Mouse (Mus musculus): ENCODE measurements at regions not wholly inside any gene's neighbourhood (a gene's known extent, or its start where the extent isn't known, plus 50 kb on each side); places are given as distances from the start of the nearest gene placed in this dataset.

DNA sequence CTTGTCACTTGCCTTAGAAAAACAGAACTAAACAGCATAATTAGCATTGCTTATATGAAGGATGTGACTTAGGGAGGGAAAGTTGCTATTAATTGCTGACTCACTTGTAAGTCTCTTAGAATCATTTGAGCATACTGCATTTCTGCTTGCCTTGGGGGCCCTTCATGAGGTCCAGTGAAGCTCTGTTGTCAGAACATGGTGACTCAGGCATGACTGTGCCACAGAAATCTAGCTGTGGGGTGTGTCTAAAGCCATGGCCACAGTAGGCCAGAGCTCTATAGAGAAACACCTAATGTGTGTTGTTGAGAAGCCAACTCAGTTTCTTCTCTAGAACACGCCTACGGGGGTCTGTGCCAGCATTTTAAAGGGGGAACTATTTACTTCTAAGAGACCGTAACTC lies 153.2 kb upstream of the Pard3b start:
- TF ChIP-seq CHD2 (IDR thresholded peaks at IDR 0.05; ENCODE audit: low read depth, low read length) (no peak), ZNF384 (IDR thresholded peaks at IDR 0.05; ENCODE audit: low read depth, low read length) (no peak), MAFK (IDR thresholded peaks at IDR 0.05; ENCODE audit: insufficient read depth, low read depth, low read length) (no peak), ZC3H11A (IDR thresholded peaks at IDR 0.05; ENCODE audit: borderline replicate concordance, low read depth, low read length) (no peak), HCFC1 (IDR thresholded peaks at IDR 0.05; ENCODE audit: borderline replicate concordance, insufficient read depth, low read length) (no peak)

Data from ES-E14 (cell line).